Mouse (Mus musculus): ENCODE data around the gene Specc1l. TPM values are rescaled to one million over a fixed set of nuclear protein-coding genes. Genes with fewer than 3 reads are reported as not detected.

Specc1l gene
- polyA plus RNA-seq, 1 experiment from 2014 or later = 27.6 TPM

- H3K27me3 ChIP-seq (ENCODE audit: control insufficient read depth, insufficient read depth, low read length) = no peaks in the 10 kb centered on the region
- peaks cover 21% of the 10 kb centered on the region for H3K36me3 ChIP-seq (ENCODE audit: control insufficient read depth, insufficient read depth, low read length)
- H3K4me3 ChIP-seq (ENCODE audit: low read length) = no peak overlapping the region
- 0 out of 2 replicates have a peak, but pooled peaks cover 4% of the 10 kb centered on the region for H3K4me1 ChIP-seq (ENCODE audit: control insufficient read depth, insufficient read depth, low read length)
- no peaks in the 10 kb centered on the region for H3K9me3 ChIP-seq (ENCODE audit: control insufficient read depth, low read length)
- H3K9ac ChIP-seq (ENCODE audit: low read depth, low read length) = no peak overlapping the region
- no peak for ATAC-seq (ENCODE audit: low FRiP score, low TSS enrichment)
- no peak overlapping the region for H3K4me2 ChIP-seq (replicated peaks; ENCODE audit: low read depth, low read length)
- WGBS = 94% methylated on average over 4 of the region's 4 CpGs
- H3K27ac ChIP-seq (ENCODE audit: low read depth, low read length) = no peak overlapping the region
Measured at GRCm38 (mm10) chr10:75232612-75233155, 20.8 kb downstream of the Specc1l start.

- 0 out of 2 replicates have a peak, but pooled peaks cover 4% of the 10 kb centered on the region for H3K4me1 ChIP-seq (ENCODE audit: control insufficient read depth, insufficient read depth, low read length)
- WGBS = 78% methylated on average over 2 of the region's 2 CpGs
- no peak overlapping the region for H3K9ac ChIP-seq (ENCODE audit: low read depth, low read length)
- H3K4me3 ChIP-seq (ENCODE audit: low read length) = no peak overlapping the region
- no peaks in the 10 kb centered on the region for H3K9me3 ChIP-seq (ENCODE audit: control insufficient read depth, low read length)
- H3K27ac ChIP-seq (ENCODE audit: low read depth, low read length) = no peak overlapping the region
- H3K36me3 ChIP-seq (ENCODE audit: control insufficient read depth, insufficient read depth, low read length) = peaks cover 25% of the 10 kb centered on the region
- no peak for ATAC-seq (ENCODE audit: low FRiP score, low TSS enrichment)
- no peak overlapping the region for H3K4me2 ChIP-seq (replicated peaks; ENCODE audit: low read depth, low read length)
- no peaks in the 10 kb centered on the region for H3K27me3 ChIP-seq (ENCODE audit: control insufficient read depth, insufficient read depth, low read length)
Measured at GRCm38 (mm10) chr10:75233489-75233888, 21.6 kb downstream of the Specc1l start.

GRCm38 (mm10) chr10:75235726-75236125 lies 23.9 kb downstream of the Specc1l start:
- Histone ChIP-seq H3K27ac (ENCODE audit: low read depth, low read length) (no peak overlapping the region), H3K4me2 (replicated peaks; ENCODE audit: low read depth, low read length) (no peak overlapping the region), H3K9me3 (ENCODE audit: control insufficient read depth, low read length) (no peaks in the 10 kb centered on the region), H3K36me3 (ENCODE audit: control insufficient read depth, insufficient read depth, low read length) (peaks cover 27% of the 10 kb centered on the region), H3K9ac (ENCODE audit: low read depth, low read length) (no peak overlapping the region), H3K4me1 (ENCODE audit: control insufficient read depth, insufficient read depth, low read length) (0 out of 2 replicates have a peak, but pooled peaks cover 4% of the 10 kb centered on the region), H3K4me3 (ENCODE audit: low read length) (no peak overlapping the region), H3K27me3 (ENCODE audit: control insufficient read depth, insufficient read depth, low read length) (no peaks in the 10 kb centered on the region)
- 0 out of 2 replicates have a peak, but pooled peaks have one; percentile 64 for ATAC-seq (ENCODE audit: low FRiP score, low TSS enrichment)
- 37% methylated on average over 2 of the region's 2 CpGs for WGBS

- H3K36me3 ChIP-seq (ENCODE audit: control insufficient read depth, insufficient read depth, low read length) = peaks cover 26% of the 10 kb centered on the region
- 88% methylated on average over 3 of the region's 3 CpGs for WGBS
- no peak overlapping the region for H3K4me3 ChIP-seq (ENCODE audit: low read length)
- no peak overlapping the region for H3K27ac ChIP-seq (ENCODE audit: low read depth, low read length)
- no peaks in the 10 kb centered on the region for H3K27me3 ChIP-seq (ENCODE audit: control insufficient read depth, insufficient read depth, low read length)
- 0 out of 2 replicates have a peak, but pooled peaks cover 4% of the 10 kb centered on the region for H3K4me1 ChIP-seq (ENCODE audit: control insufficient read depth, insufficient read depth, low read length)
- H3K4me2 ChIP-seq (replicated peaks; ENCODE audit: low read depth, low read length) = no peak overlapping the region
- H3K9ac ChIP-seq (ENCODE audit: low read depth, low read length) = no peak overlapping the region
- H3K9me3 ChIP-seq (ENCODE audit: control insufficient read depth, low read length) = no peaks in the 10 kb centered on the region
- no peak for ATAC-seq (ENCODE audit: low FRiP score, low TSS enrichment)
Measured at GRCm38 (mm10) chr10:75236156-75236555, 24.3 kb downstream of the Specc1l start.

GRCm38 (mm10) chr10:75237166-75237565 lies 25.3 kb downstream of the Specc1l start:
- Histone ChIP-seq H3K27me3 (ENCODE audit: control insufficient read depth, insufficient read depth, low read length) (no peaks in the 10 kb centered on the region), H3K36me3 (ENCODE audit: control insufficient read depth, insufficient read depth, low read length) (peaks cover 30% of the 10 kb centered on the region), H3K4me2 (replicated peaks; ENCODE audit: low read depth, low read length) (no peak overlapping the region), H3K4me3 (ENCODE audit: low read length) (no peak overlapping the region), H3K9ac (ENCODE audit: low read depth, low read length) (no peak overlapping the region), H3K4me1 (ENCODE audit: control insufficient read depth, insufficient read depth, low read length) (0 out of 2 replicates have a peak, but pooled peaks cover 4% of the 10 kb centered on the region), H3K9me3 (ENCODE audit: control insufficient read depth, low read length) (no peaks in the 10 kb centered on the region), H3K27ac (ENCODE audit: low read depth, low read length) (no peak overlapping the region)
- 94% methylated on average over 2 of the region's 2 CpGs for WGBS
- ATAC-seq (ENCODE audit: low FRiP score, low TSS enrichment) = no peak

GRCm38 (mm10) chr10:75240583-75241250 lies 28.8 kb downstream of the Specc1l start:
- H3K4me2 ChIP-seq (replicated peaks; ENCODE audit: low read depth, low read length) = no peak overlapping the region
- no peaks in the 10 kb centered on the region for H3K9me3 ChIP-seq (ENCODE audit: control insufficient read depth, low read length)
- H3K4me3 ChIP-seq (ENCODE audit: low read length) = no peak overlapping the region
- H3K27me3 ChIP-seq (ENCODE audit: control insufficient read depth, insufficient read depth, low read length) = no peaks in the 10 kb centered on the region
- no peak overlapping the region for H3K27ac ChIP-seq (ENCODE audit: low read depth, low read length)
- no peak overlapping the region for H3K9ac ChIP-seq (ENCODE audit: low read depth, low read length)
- no peaks in the 10 kb centered on the region for H3K4me1 ChIP-seq (ENCODE audit: control insufficient read depth, insufficient read depth, low read length)
- no peak for ATAC-seq (ENCODE audit: low FRiP score, low TSS enrichment)
- 72% methylated on average over 8 of the region's 8 CpGs for WGBS
- H3K36me3 ChIP-seq (ENCODE audit: control insufficient read depth, insufficient read depth, low read length) = peaks cover 54% of the 10 kb centered on the region

- no peak overlapping the region for H3K27ac ChIP-seq (ENCODE audit: low read depth, low read length)
- no peak overlapping the region for H3K4me3 ChIP-seq (ENCODE audit: low read length)
- ATAC-seq (ENCODE audit: low FRiP score, low TSS enrichment) = no peak
- no peaks in the 10 kb centered on the region for H3K27me3 ChIP-seq (ENCODE audit: control insufficient read depth, insufficient read depth, low read length)
- H3K36me3 ChIP-seq (ENCODE audit: control insufficient read depth, insufficient read depth, low read length) = peaks cover 78% of the 10 kb centered on the region
- no peak overlapping the region for H3K9ac ChIP-seq (ENCODE audit: low read depth, low read length)
- 92% methylated on average over 13 of the region's 13 CpGs for WGBS
- H3K4me1 ChIP-seq (ENCODE audit: control insufficient read depth, insufficient read depth, low read length) = no peaks in the 10 kb centered on the region
- H3K4me2 ChIP-seq (replicated peaks; ENCODE audit: low read depth, low read length) = no peak overlapping the region
- H3K9me3 ChIP-seq (ENCODE audit: control insufficient read depth, low read length) = no peaks in the 10 kb centered on the region
Measured at GRCm38 (mm10) chr10:75245806-75246205, 33.9 kb downstream of the Specc1l start.

- H3K4me1 ChIP-seq (ENCODE audit: control insufficient read depth, insufficient read depth, low read length) = no peaks in the 10 kb centered on the region
- ATAC-seq (ENCODE audit: low FRiP score, low TSS enrichment) = no peak
- H3K36me3 ChIP-seq (ENCODE audit: control insufficient read depth, insufficient read depth, low read length) = peaks cover 73% of the 10 kb centered on the region
- WGBS = 96% methylated on average over 10 of the region's 10 CpGs
- H3K4me3 ChIP-seq (ENCODE audit: low read length) = no peak overlapping the region
- no peak overlapping the region for H3K4me2 ChIP-seq (replicated peaks; ENCODE audit: low read depth, low read length)
- no peak overlapping the region for H3K9ac ChIP-seq (ENCODE audit: low read depth, low read length)
- H3K27me3 ChIP-seq (ENCODE audit: control insufficient read depth, insufficient read depth, low read length) = no peaks in the 10 kb centered on the region
- no peak overlapping the region for H3K27ac ChIP-seq (ENCODE audit: low read depth, low read length)
- H3K9me3 ChIP-seq (ENCODE audit: control insufficient read depth, low read length) = no peaks in the 10 kb centered on the region
Measured at GRCm38 (mm10) chr10:75246331-75246730, 34.5 kb downstream of the Specc1l start.

GRCm38 (mm10) chr10:75251011-75251410 lies 39.1 kb downstream of the Specc1l start:
- no peak for ATAC-seq (ENCODE audit: low FRiP score, low TSS enrichment)
- Histone ChIP-seq H3K4me2 (replicated peaks; ENCODE audit: low read depth, low read length) (no peak overlapping the region), H3K4me3 (ENCODE audit: low read length) (no peak overlapping the region), H3K36me3 (ENCODE audit: control insufficient read depth, insufficient read depth, low read length) (peaks cover 34% of the 10 kb centered on the region), H3K9me3 (ENCODE audit: control insufficient read depth, low read length) (no peaks in the 10 kb centered on the region), H3K9ac (ENCODE audit: low read depth, low read length) (no peak overlapping the region), H3K4me1 (ENCODE audit: control insufficient read depth, insufficient read depth, low read length) (no peaks in the 10 kb centered on the region), H3K27ac (ENCODE audit: low read depth, low read length) (no peak overlapping the region), H3K27me3 (ENCODE audit: control insufficient read depth, insufficient read depth, low read length) (no peaks in the 10 kb centered on the region)
- 74% methylated on average over 2 of the region's 2 CpGs for WGBS

Data from kidney, embryonic 14.5 days (tissue).